Comparison of ENCODE assay signal across 9 mouse cellular contexts in genomic region chr3:53166001-53166400, GRCm38 (mm10).
DNase-seq lines count a peak whose midpoint lies in the region; ATAC-seq and TF ChIP-seq lines count a peak whose summit lies in the region.
"Had no signal": no experiment of that assay in that cellular context is flagged by ENCODE, and none has a peak within 500 bp of the region (broad histone marks: within the 10 kb centered on the region; RNA-seq: fewer than 3 reads in every experiment).

No protein-coding gene starts in this region.

- H3K36me3 ChIP-seq in heart, postnatal 0 days (replicated peaks; ENCODE audit: control insufficient read depth, insufficient read depth, low read length): no peaks in the 10 kb centered on the region

- TF ChIP-seq CTCF in heart, postnatal 0 days (IDR thresholded peaks at IDR 0.05; ENCODE audit: low read depth): no peak

- WGBS in heart, postnatal 0 days: 51% methylated on average over 8 of the region's 8 CpGs

- ATAC-seq in heart, postnatal 0 days (ENCODE audit: insufficient read depth, low read depth): peak; percentile 69

- H3K27ac ChIP-seq in brown adipose tissue, adult 24 weeks (replicated peaks; ENCODE audit: low read depth, low read length): 0 out of 2 replicates have a peak overlapping the region, but pooled peaks have one; percentile 21
- peak overlapping the region; percentile 41 for H3K27ac ChIP-seq in heart, postnatal 0 days (ENCODE audit: low read depth)

- intact Hi-C loops in left cerebral cortex, postnatal 14 days (cut with DNase I): loop anchor here (10.0 kb wide), 1 partner anchor 121 kb away; the partner anchor contains the start of gene Lhfp

- no peaks in the 10 kb centered on the region for H3K9me3 ChIP-seq in heart, postnatal 0 days (replicated peaks; ENCODE audit: control insufficient read depth, low read length)

- H3K4me2 ChIP-seq in heart, postnatal 0 days (ENCODE audit: low read depth, low read length): peak overlapping the region; percentile 9; the same call in 1 of the 2 replicates

- H3K9ac ChIP-seq in heart, postnatal 0 days (replicated peaks; ENCODE audit: low read depth, low read length): no peak overlapping the region

- TF ChIP-seq EP300 in heart, postnatal 0 days (IDR thresholded peaks at IDR 0.05; ENCODE audit: low read depth): no peak

- DNase-seq in Muller cell, postnatal 12 days (ENCODE audit: inconsistent ontology term): peak; percentile 22
- peak; percentile 62 for DNase-seq in heart, postnatal 0 days (ENCODE audit: low spot score)
- DNase-seq in kidney, postnatal 10 days: peak; percentile 64
- DNase-seq in ovary, postnatal 10 days (ENCODE audit: low spot score): no peak
- DNase-seq in left cerebral cortex, postnatal 14 days (ENCODE audit: low spot score in 2 of 2): no peak
- no peak for DNase-seq in urinary bladder, postnatal 14 days (ENCODE audit: low spot score)
- no peak for DNase-seq in c-Kit-positive CD71-positive TER-119-positive erythroid progenitor cells, embryonic 14.5 days (ENCODE audit: low spot score)
- DNase-seq: midbrain, embryonic 14.5 days had no signal

- H3K4me3 ChIP-seq in brown adipose tissue, adult 24 weeks (ENCODE audit: insufficient read depth, low read depth, low read length): no peak overlapping the region
- no peak overlapping the region for H3K4me3 ChIP-seq in heart, postnatal 0 days (ENCODE audit: low read depth, low read length)

- H3K4me1 ChIP-seq in brown adipose tissue, adult 24 weeks (ENCODE audit: control insufficient read depth, insufficient read depth, insufficient read length, low read length): no peaks in the 10 kb centered on the region; the same call in 1 of the 2 replicates
- peaks cover 17% of the 10 kb centered on the region for H3K4me1 ChIP-seq in heart, postnatal 0 days (ENCODE audit: control insufficient read depth, insufficient read depth)

- no peaks in the 10 kb centered on the region for H3K27me3 ChIP-seq in heart, postnatal 0 days (ENCODE audit: control insufficient read depth, insufficient read depth, low read length)

Comparison
In these comparisons a context has a peak if more than half of its experiments do, and no peak if none do; other contexts are left out.
1. DNase-seq: peak in Muller cell, postnatal 12 days (single experiment), heart, postnatal 0 days (single experiment) and kidney, postnatal 10 days (single experiment); none in ovary, postnatal 10 days (single experiment), left cerebral cortex, postnatal 14 days (0 of 2), urinary bladder, postnatal 14 days (single experiment) and c-Kit-positive CD71-positive TER-119-positive erythroid progenitor cells, embryonic 14.5 days (single experiment).